Mouse (Mus musculus) small intestine, adult 2 months (tissue): ENCODE measurements around the gene Cyp2d26. TPM values are rescaled to one million over a fixed set of nuclear protein-coding genes. Genes with fewer than 3 reads are reported as not detected.
"Not testable (repeated sequence)": the region's sequence is repeated elsewhere in the genome, so short reads cannot be mapped to it uniquely, and the experiment has no call there.

ENCODE experiments used
- H3K27ac ChIP-seq: fragments of 200-500 bp; 2 replicates; pipeline ENCODE4 v1.5.1; 2012; ENCODE audit warnings: low read depth, low read length, control low read depth, inconsistent platforms; ENCODE audit not compliant: insufficient read depth
- H3K27me3 ChIP-seq: fragments of 200-500 bp; 2 replicates; pipeline ENCODE4 v1.6.1; 2012; ENCODE audit warnings: mild to moderate bottlenecking, moderate library complexity, low read length, inconsistent platforms; ENCODE audit not compliant: control insufficient read depth, insufficient read depth
- H3K36me3 ChIP-seq: fragments of 200-500 bp; 2 replicates; pipeline ENCODE4 v1.6.1; 2012; ENCODE audit warnings: mild to moderate bottlenecking, low read length, control low read depth, inconsistent platforms; ENCODE audit not compliant: control insufficient read depth, insufficient read depth
- H3K4me1 ChIP-seq: fragments of 200-500 bp; 2 replicates; pipeline ENCODE4 v1.6.1; 2012; ENCODE audit warnings: low read length, inconsistent platforms, mixed read lengths; ENCODE audit not compliant: control insufficient read depth, insufficient read depth, insufficient read length
- H3K4me3 ChIP-seq: fragments of 200-500 bp; 2 replicates; pipeline ENCODE4 v1.5.1; 2012; ENCODE audit warnings: low read depth, mild to moderate bottlenecking, control low read depth, inconsistent platforms, low read length, moderate library complexity
- CTCF ChIP-seq: fragments of 200-500 bp; IDR thresholded peaks from 2 replicates; pipeline ENCODE4 v1.5.1; 2012; ENCODE audit warnings: low read depth, mild to moderate bottlenecking, control low read depth, inconsistent platforms, low read length, moderate library complexity, mixed read lengths; ENCODE audit not compliant: insufficient replicate concordance, insufficient read length; ENCODE audit errors: extremely low read depth
- POLR2A ChIP-seq: fragments of 200-500 bp; IDR thresholded peaks from 2 replicates; pipeline ENCODE4 v1.6.1; 2012; ENCODE audit warnings: low read depth, mild to moderate bottlenecking, control low read depth, inconsistent platforms, low read length, moderate library complexity
- WGBS: fragments of 180-500 bp; shearing (Covaris S2); methylation state at CpG from one replicate; pipeline ENCODE4 v1.1.7; 2018; 5-methylcytosine and 5-hydroxymethylcytosine counted together
- polyA plus RNA-seq: library from polyadenylated mRNA; depleted of rRNA; stranded (reverse); fragments of >200 nt; gene quantifications from 2 replicates; pipeline ENCODE4 v1.2.3, GENCODE M21; 2012

The Cyp2d26 gene
- polyA plus RNA-seq, 1 experiment = 498 TPM

- H3K27me3 ChIP-seq = no peaks in the 10 kb centered on the region
- peak overlapping the region; percentile 65 for H3K4me3 ChIP-seq
- H3K4me1 ChIP-seq = peaks cover 23% of the 10 kb centered on the region
- 24% methylated on average over 6 of the region's 6 CpGs for WGBS
- peaks cover 10% of the 10 kb centered on the region for H3K36me3 ChIP-seq
- peak overlapping the region; percentile 93 for H3K27ac ChIP-seq
- TF ChIP-seq POLR2A (no peak), CTCF (no peak)
Observed at GRCm38 (mm10) chr15:82793868-82794267, 226 bp downstream of the Cyp2d26 start.

DNA sequence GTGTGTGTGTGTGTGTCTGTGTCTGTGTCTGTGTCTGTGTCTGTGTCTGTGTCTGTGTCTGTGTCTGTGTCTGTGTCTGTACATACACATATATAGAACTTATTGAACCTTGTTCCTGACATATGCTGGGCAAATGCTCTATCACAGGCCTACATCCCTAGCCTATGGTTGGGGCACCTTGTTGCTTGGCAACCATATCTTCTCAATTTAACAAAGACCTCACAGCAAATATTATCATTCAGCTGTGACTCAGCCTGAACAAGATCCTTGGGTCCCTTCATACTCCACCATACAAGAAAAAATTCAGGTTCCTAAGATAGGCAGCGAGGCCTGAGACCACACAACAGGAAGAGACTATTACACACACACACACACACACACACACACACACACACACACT lies 640 bp downstream of the Cyp2d26 start:
- 19% methylated on average over 1 of the region's 1 CpGs for WGBS
- H3K36me3 ChIP-seq = peaks cover 10% of the 10 kb centered on the region
- H3K27me3 ChIP-seq = no peaks in the 10 kb centered on the region
- H3K27ac ChIP-seq = peak overlapping the region; percentile 93
- peaks cover 23% of the 10 kb centered on the region for H3K4me1 ChIP-seq
- H3K4me3 ChIP-seq = peak overlapping the region; percentile 65
- TF ChIP-seq CTCF = no peak
- TF ChIP-seq POLR2A = no peak

DNA sequence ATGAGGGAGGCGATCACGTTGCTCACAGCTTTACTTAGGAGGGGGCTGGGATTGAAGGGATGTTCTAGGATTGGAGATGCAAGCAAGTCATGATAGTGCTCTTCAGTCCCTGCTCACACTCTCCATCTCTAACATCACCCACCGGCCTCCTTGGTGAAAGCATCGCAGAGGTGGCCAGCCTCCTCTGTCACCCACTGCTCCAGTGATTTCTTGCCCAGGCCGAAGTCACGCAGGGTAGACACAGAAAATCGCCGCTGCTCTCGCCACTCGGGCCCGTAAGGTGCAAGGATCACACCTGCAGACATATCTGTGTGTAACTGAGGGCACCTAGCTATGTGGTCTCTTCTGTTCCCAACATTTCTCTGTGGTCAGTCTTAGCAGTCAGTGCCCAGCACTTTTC lies 1.5 kb downstream of the Cyp2d26 start:
- Histone ChIP-seq H3K4me3 (peak overlapping the region; percentile 52; the same call in 1 of the 2 replicates), H3K27ac (no peak overlapping the region)
- WGBS = 95% methylated on average over 11 of the region's 11 CpGs

GRCm38 (mm10) chr15:82784581-82784980 lies 9.5 kb downstream of the Cyp2d26 start:
- H3K27ac ChIP-seq = no peak overlapping the region
- H3K4me1 ChIP-seq = no peaks in the 10 kb centered on the region
- no peak for TF ChIP-seq CTCF
- no peak for TF ChIP-seq POLR2A
- no peak overlapping the region for H3K4me3 ChIP-seq
- H3K27me3 ChIP-seq = no peaks in the 10 kb centered on the region
- WGBS = 80% methylated on average over 1 of the region's 1 CpGs
- no peaks in the 10 kb centered on the region for H3K36me3 ChIP-seq

More for the DNA sequence above, 1.5 kb downstream of the Cyp2d26 start:
- H3K4me1 ChIP-seq = peaks cover 23% of the 10 kb centered on the region
- no peak for TF ChIP-seq CTCF
- peaks cover 10% of the 10 kb centered on the region for H3K36me3 ChIP-seq
- no peaks in the 10 kb centered on the region for H3K27me3 ChIP-seq

- Histone ChIP-seq H3K4me3 (no peak overlapping the region), H3K4me1 (no peaks in the 10 kb centered on the region), H3K36me3 (no peaks in the 10 kb centered on the region), H3K27me3 (no peaks in the 10 kb centered on the region), H3K27ac (no peak overlapping the region)
- 85% methylated on average over 1 of the region's 1 CpGs for WGBS
- TF ChIP-seq POLR2A (no peak), CTCF (no peak)
Observed at GRCm38 (mm10) chr15:82783800-82784199, 10.3 kb downstream of the Cyp2d26 start.

DNA sequence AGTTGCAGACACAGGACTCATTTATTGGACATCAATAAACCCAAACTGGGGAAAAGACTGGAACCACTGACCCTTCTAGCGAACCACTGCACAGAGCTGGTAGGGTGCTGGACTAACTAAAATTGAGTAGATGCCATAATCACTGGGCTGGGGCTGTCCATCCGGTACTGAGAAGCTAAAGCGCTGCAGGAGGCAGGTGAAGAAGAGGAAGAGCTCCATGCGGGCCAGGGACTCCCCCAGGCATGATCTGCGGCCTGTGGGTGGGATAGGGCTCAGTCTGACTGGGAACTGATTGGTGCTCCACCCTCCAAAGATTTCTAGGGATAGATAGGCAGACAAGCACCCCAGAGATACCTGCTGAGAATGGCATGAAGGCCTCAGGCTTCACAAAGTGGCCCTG lies 16.2 kb downstream of the Cyp2d26 start:
- not testable (repeated sequence) for H3K27ac ChIP-seq, H3K27me3 ChIP-seq, H3K4me1 ChIP-seq, H3K36me3 ChIP-seq, H3K4me3 ChIP-seq
- WGBS = 90% methylated on average over 5 of the region's 5 CpGs

DNA sequence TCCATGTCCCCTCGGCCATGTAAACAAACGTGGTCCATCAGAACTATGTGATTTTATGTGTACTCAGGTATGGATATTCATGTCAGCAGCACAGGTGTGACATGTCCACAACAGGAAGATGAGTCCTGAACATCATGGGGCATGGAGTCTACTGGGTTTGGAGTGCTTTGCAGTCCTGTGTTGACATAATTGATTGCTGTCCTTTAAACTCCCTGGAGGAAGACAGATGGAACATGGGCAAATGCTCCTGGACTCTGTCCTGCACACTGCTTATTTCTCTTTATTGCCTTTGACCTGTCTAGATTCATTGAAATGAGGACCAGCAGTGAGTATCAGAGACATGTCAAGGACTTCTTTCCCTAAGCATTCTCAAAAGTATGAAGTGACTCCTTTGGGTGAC lies 28.2 kb downstream of the Cyp2d26 start:
- Histone ChIP-seq H3K27me3 (no peaks in the 10 kb centered on the region), H3K4me1 (no peaks in the 10 kb centered on the region), H3K27ac (no peak overlapping the region), H3K4me3 (no peak overlapping the region), H3K36me3 (no peaks in the 10 kb centered on the region)
- WGBS = 83% methylated on average over 2 of the region's 2 CpGs
- TF ChIP-seq POLR2A (no peak), CTCF (no peak)

- Histone ChIP-seq H3K4me3 (no peak overlapping the region), H3K27ac (no peak overlapping the region), H3K27me3 (no peaks in the 10 kb centered on the region), H3K36me3 (no peaks in the 10 kb centered on the region), H3K4me1 (no peaks in the 10 kb centered on the region)
- WGBS = 82% methylated on average over 6 of the region's 6 CpGs
- TF ChIP-seq POLR2A (no peak), CTCF (no peak)
Observed at GRCm38 (mm10) chr15:82764881-82765280, 29.2 kb downstream of the Cyp2d26 start.
